Mouse (Mus musculus) liver, embryonic 13.5 days (tissue): ENCODE data around the gene Plekhg5. TPM values are rescaled to one million over a fixed set of nuclear protein-coding genes. Genes with fewer than 3 reads are reported as not detected.

Experiments
- ATAC-seq: fragments of 200-750 bp; cut with Nextera tagmentation; 2 replicates; pipeline ENCODE4 v1.8.0; 2017; ENCODE audit warnings: low read depth, mild to moderate bottlenecking, moderate number of reproducible peaks, moderate library complexity
- DNase-seq: peaks from one replicate; pipeline ENCODE4 v3.0.0; 2022
- H3K27ac ChIP-seq: fragments of 300-500 bp; sonication (generic); 2 replicates; pipeline ENCODE4 v1.5.1; 2015; ENCODE audit warnings: moderate library complexity, mild to moderate bottlenecking, inconsistent platforms
- H3K27me3 ChIP-seq: fragments of 300-500 bp; sonication (generic); 2 replicates; pipeline ENCODE4 v1.6.1; 2015; ENCODE audit warnings: mild to moderate bottlenecking, inconsistent platforms
- H3K36me3 ChIP-seq: fragments of 300-500 bp; sonication (generic); 2 replicates; pipeline ENCODE4 v1.6.1; 2015; ENCODE audit warnings: mild to moderate bottlenecking, inconsistent platforms
- H3K4me1 ChIP-seq: fragments of 300-500 bp; sonication (generic); replicated peaks from 2 replicates; pipeline ENCODE4 v1.6.1; 2015; ENCODE audit warnings: inconsistent platforms
- H3K4me2 ChIP-seq: fragments of 300-500 bp; sonication (generic); 2 replicates; pipeline ENCODE4 v1.6.1; 2015; ENCODE audit warnings: inconsistent platforms, mild to moderate bottlenecking, moderate library complexity
- H3K4me3 ChIP-seq: fragments of 300-500 bp; sonication (generic); replicated peaks from 2 replicates; pipeline ENCODE4 v1.5.1; 2015; ENCODE audit warnings: mild to moderate bottlenecking, inconsistent platforms
- H3K9ac ChIP-seq: fragments of 300-500 bp; sonication (generic); 2 replicates; pipeline ENCODE4 v1.6.1; 2015; ENCODE audit warnings: mild to moderate bottlenecking, inconsistent platforms
- H3K9me3 ChIP-seq: fragments of 300-500 bp; sonication (generic); replicated peaks from 2 replicates; pipeline ENCODE4 v1.6.1; 2016; ENCODE audit warnings: inconsistent platforms
- WGBS: fragments of 180-500 bp; shearing (Covaris S2); methylation state at CpG from one replicate; pipeline ENCODE4 v1.1.7; 2015; ENCODE audit not compliant: insufficient replicate concordance; 5-methylcytosine and 5-hydroxymethylcytosine counted together
- polyA plus RNA-seq: library from polyadenylated mRNA; unstranded; fragments of >200 nt; fragmentation: Nextera tagmentation; extraction: Ambion mirVana; gene quantifications from 2 replicates; pipeline ENCODE4 v1.2.1, GENCODE M21; 2015

Gene Plekhg5
- polyA plus RNA-seq, 1 experiment from 2014 or later = 4.9 TPM

- Histone ChIP-seq H3K36me3 (0 out of 2 replicates have a peak, but pooled peaks cover 13% of the 10 kb centered on the region), H3K4me3 (peak overlapping the region; percentile 81), H3K27ac (no peak overlapping the region; the same call in 1 of the 2 replicates), H3K4me2 (peak overlapping the region; percentile 97), H3K27me3 (peaks cover 23% of the 10 kb centered on the region; the same call in 1 of the 2 replicates), H3K4me1 (peaks cover 69% of the 10 kb centered on the region), H3K9me3 (no peaks in the 10 kb centered on the region), H3K9ac (peak overlapping the region; percentile 90)
- no peak for ATAC-seq
- 48% methylated on average over 4 of the region's 4 CpGs for WGBS
- no peak for DNase-seq
These were observed 15.8 kb downstream of the Plekhg5 start for GRCm38 (mm10) chr4:152088133-152088532.

GRCm38 (mm10) chr4:152088556-152089120 lies 16.3 kb downstream of the Plekhg5 start:
- H3K4me3 ChIP-seq = peak overlapping the region; percentile 81; the same call in 1 of the 2 replicates
- peak overlapping the region; percentile 97 for H3K4me2 ChIP-seq
- peak overlapping the region; percentile 90; the same call in 1 of the 2 replicates for H3K9ac ChIP-seq
- DNase-seq (no peak), ATAC-seq (no peak)
- H3K4me1 ChIP-seq = peaks cover 74% of the 10 kb centered on the region
- H3K36me3 ChIP-seq = 0 out of 2 replicates have a peak, but pooled peaks cover 13% of the 10 kb centered on the region
- H3K9me3 ChIP-seq = no peaks in the 10 kb centered on the region
- H3K27me3 ChIP-seq = peaks cover 21% of the 10 kb centered on the region; the same call in 1 of the 2 replicates
- H3K27ac ChIP-seq = no peak overlapping the region
- 56% methylated on average over 8 of the region's 8 CpGs for WGBS

- H3K4me2 ChIP-seq = no peak overlapping the region
- H3K27ac ChIP-seq = peak overlapping the region; percentile 55; the same call in 1 of the 2 replicates
- DNase-seq (no peak), ATAC-seq (no peak)
- 77% methylated on average over 9 of the region's 9 CpGs for WGBS
- H3K9me3 ChIP-seq = no peaks in the 10 kb centered on the region
- no peak overlapping the region for H3K4me3 ChIP-seq
- H3K4me1 ChIP-seq = peaks cover 89% of the 10 kb centered on the region
- H3K9ac ChIP-seq = no peak overlapping the region
- H3K27me3 ChIP-seq = peaks cover 9% of the 10 kb centered on the region; the same call in 1 of the 2 replicates
- 0 out of 2 replicates have a peak, but pooled peaks cover 13% of the 10 kb centered on the region for H3K36me3 ChIP-seq
These were observed 17.9 kb downstream of the Plekhg5 start for GRCm38 (mm10) chr4:152090191-152090590.

GRCm38 (mm10) chr4:152092751-152093293 lies 20.5 kb downstream of the Plekhg5 start:
- H3K4me3 ChIP-seq = peak overlapping the region; percentile 50
- 0 out of 2 replicates have a peak, but pooled peaks cover 13% of the 10 kb centered on the region for H3K36me3 ChIP-seq
- peak overlapping the region; percentile 96 for H3K27ac ChIP-seq
- 17% methylated on average over 8 of the region's 8 CpGs for WGBS
- peak overlapping the region; percentile 79 for H3K9ac ChIP-seq
- H3K9me3 ChIP-seq = no peaks in the 10 kb centered on the region
- peak overlapping the region; percentile 81 for H3K4me2 ChIP-seq
- peaks cover 95% of the 10 kb centered on the region for H3K4me1 ChIP-seq
- peak; percentile 79 for DNase-seq
- peak; percentile 97 for ATAC-seq
- H3K27me3 ChIP-seq = no peaks in the 10 kb centered on the region

- Histone ChIP-seq H3K4me3 (no peak overlapping the region), H3K36me3 (0 out of 2 replicates have a peak, but pooled peaks cover 7% of the 10 kb centered on the region), H3K4me1 (peaks cover 89% of the 10 kb centered on the region), H3K27ac (peak overlapping the region; percentile 58; the same call in 1 of the 2 replicates), H3K9me3 (no peaks in the 10 kb centered on the region), H3K4me2 (no peak overlapping the region), H3K9ac (no peak overlapping the region), H3K27me3 (no peaks in the 10 kb centered on the region)
- 87% methylated on average over 12 of the region's 12 CpGs for WGBS
- DNase-seq (no peak), ATAC-seq (no peak)
These were observed 21.9 kb downstream of the Plekhg5 start for GRCm38 (mm10) chr4:152094233-152094632.

- Histone ChIP-seq H3K9me3 (no peaks in the 10 kb centered on the region), H3K36me3 (no peaks in the 10 kb centered on the region), H3K4me1 (peaks cover 84% of the 10 kb centered on the region), H3K27ac (peak overlapping the region; percentile 54), H3K27me3 (no peaks in the 10 kb centered on the region), H3K4me3 (peak overlapping the region; percentile 30), H3K4me2 (peak overlapping the region; percentile 45), H3K9ac (peak overlapping the region; percentile 47)
- peak; percentile 54 for ATAC-seq
- peak; percentile 82 for DNase-seq
- WGBS = 25% methylated on average over 27 of the region's 27 CpGs
These were observed 23.9 kb downstream of the Plekhg5 start for GRCm38 (mm10) chr4:152095937-152096910.

GRCm38 (mm10) chr4:152096927-152097326 lies 24.6 kb downstream of the Plekhg5 start:
- Histone ChIP-seq H3K4me1 (peaks cover 84% of the 10 kb centered on the region), H3K27me3 (no peaks in the 10 kb centered on the region), H3K4me2 (peak overlapping the region; percentile 45), H3K27ac (peak overlapping the region; percentile 54), H3K36me3 (peaks cover 2% of the 10 kb centered on the region; the same call in 1 of the 2 replicates), H3K9ac (peak overlapping the region; percentile 47; the same call in 1 of the 2 replicates), H3K9me3 (no peaks in the 10 kb centered on the region), H3K4me3 (peak overlapping the region; percentile 30)
- 28% methylated on average over 6 of the region's 6 CpGs for WGBS
- ATAC-seq (no peak), DNase-seq (no peak)

GRCm38 (mm10) chr4:152097911-152098799 lies 25.9 kb downstream of the Plekhg5 start:
- Histone ChIP-seq H3K4me2 (no peak overlapping the region), H3K4me3 (no peak overlapping the region), H3K4me1 (peaks cover 73% of the 10 kb centered on the region), H3K27me3 (no peaks in the 10 kb centered on the region), H3K27ac (no peak overlapping the region; the same call in none of the 2 replicates), H3K36me3 (peaks cover 13% of the 10 kb centered on the region; the same call in 1 of the 2 replicates), H3K9ac (no peak overlapping the region), H3K9me3 (no peaks in the 10 kb centered on the region)
- DNase-seq = no peak
- 57% methylated on average over 11 of the region's 11 CpGs for WGBS
- no peak for ATAC-seq

- no peak overlapping the region for H3K4me2 ChIP-seq
- H3K27me3 ChIP-seq = no peaks in the 10 kb centered on the region
- no peak overlapping the region for H3K9ac ChIP-seq
- ATAC-seq (no peak), DNase-seq (no peak)
- 71% methylated on average over 11 of the region's 11 CpGs for WGBS
- H3K4me1 ChIP-seq = peaks cover 50% of the 10 kb centered on the region
- no peak overlapping the region for H3K4me3 ChIP-seq
- no peaks in the 10 kb centered on the region for H3K9me3 ChIP-seq
- peaks cover 30% of the 10 kb centered on the region for H3K36me3 ChIP-seq
- peak overlapping the region; percentile 45; the same call in 1 of the 2 replicates for H3K27ac ChIP-seq
These were observed 28.2 kb downstream of the Plekhg5 start for GRCm38 (mm10) chr4:152100541-152100940.

GRCm38 (mm10) chr4:152101081-152101653 lies 28.9 kb downstream of the Plekhg5 start:
- H3K9me3 ChIP-seq = no peaks in the 10 kb centered on the region
- no peaks in the 10 kb centered on the region for H3K27me3 ChIP-seq
- H3K4me1 ChIP-seq = peaks cover 44% of the 10 kb centered on the region
- no peak overlapping the region for H3K9ac ChIP-seq
- WGBS = 50% methylated on average over 7 of the region's 7 CpGs
- H3K36me3 ChIP-seq = peaks cover 33% of the 10 kb centered on the region
- no peak overlapping the region for H3K4me3 ChIP-seq
- ATAC-seq (no peak), DNase-seq (no peak)
- no peak overlapping the region for H3K4me2 ChIP-seq
- peak overlapping the region; percentile 45 for H3K27ac ChIP-seq
